Mouse (Mus musculus) midbrain, postnatal 0 days (tissue): ENCODE results near the gene Dmxl2. TPM values are rescaled to one million over a fixed set of nuclear protein-coding genes. Genes with fewer than 3 reads are reported as not detected.

Experiments
- ATAC-seq: fragments of 200-750 bp; cut with Nextera tagmentation; 2 replicates; pipeline ENCODE4 v1.8.0; 2017; ENCODE audit warnings: moderate number of reproducible peaks, mild to moderate bottlenecking, moderate TSS enrichment, moderate library complexity; ENCODE audit not compliant: low FRiP score
- DNase-seq: peaks from one replicate; pipeline ENCODE4 v3.0.0-alpha.2; 2015; ENCODE audit warnings: low spot score
- H3K27ac ChIP-seq: fragments of 300-500 bp; sonication (generic); 2 replicates; pipeline ENCODE4 v1.5.1; 2014; ENCODE audit warnings: low read depth, mild to moderate bottlenecking, low read length, mixed read lengths
- H3K27me3 ChIP-seq: fragments of 300-500 bp; sonication (generic); 2 replicates; pipeline ENCODE4 v1.6.1; 2014; ENCODE audit warnings: low read length, control low read depth, mixed read lengths; ENCODE audit not compliant: insufficient read depth
- H3K36me3 ChIP-seq: fragments of 300-500 bp; sonication (generic); 2 replicates; pipeline ENCODE4 v1.6.1; 2014; ENCODE audit warnings: low read length, control low read depth, mixed read lengths; ENCODE audit not compliant: insufficient read depth
- H3K4me1 ChIP-seq: fragments of 300-500 bp; sonication (generic); 2 replicates; pipeline ENCODE4 v1.6.1; 2014; ENCODE audit warnings: mild to moderate bottlenecking, control low read depth, antibody characterized with exemption, low read length, mixed read lengths; ENCODE audit not compliant: insufficient read depth
- H3K4me2 ChIP-seq: fragments of 300-500 bp; sonication (generic); 2 replicates; pipeline ENCODE4 v1.6.1; 2014; ENCODE audit warnings: low read depth, mild to moderate bottlenecking, low read length, mixed read lengths; ENCODE audit not compliant: poor library complexity, severe bottlenecking
- H3K4me3 ChIP-seq: fragments of 300-500 bp; sonication (generic); 2 replicates; pipeline ENCODE4 v1.5.1; 2014; ENCODE audit warnings: low read depth, mild to moderate bottlenecking, low read length, moderate library complexity
- H3K9ac ChIP-seq: fragments of 300-500 bp; sonication (generic); replicated peaks from 2 replicates; pipeline ENCODE4 v1.6.1; 2014; ENCODE audit warnings: mild to moderate bottlenecking, low read length, moderate library complexity, mixed read lengths; ENCODE audit not compliant: poor library complexity, severe bottlenecking
- H3K9me3 ChIP-seq: fragments of 300-500 bp; sonication (generic); 2 replicates; pipeline ENCODE4 v1.6.1; 2016; ENCODE audit warnings: low read length, control low read depth
- CTCF ChIP-seq: IDR thresholded peaks from 2 replicates; pipeline ENCODE4 v1.5.1; 2016; ENCODE audit warnings: antibody characterized with exemption, mild to moderate bottlenecking
- WGBS: fragments of 180-500 bp; shearing (Covaris S2); extraction: QIAGEN DNeasy Blood & Tissue Kit; methylation state at CpG from one replicate; pipeline ENCODE4 v1.1.7; 2014; 5-methylcytosine and 5-hydroxymethylcytosine counted together
- polyA plus RNA-seq: library from polyadenylated mRNA; unstranded; fragments of >200 nt; fragmentation: Nextera tagmentation; extraction: Ambion mirVana; gene quantifications from 2 replicates; pipeline ENCODE4 v1.2.1, GENCODE M21; 2015
- total RNA-seq: library from RNA; depleted of rRNA; stranded (reverse); fragments of >200 nt; gene quantifications from 2 replicates; pipeline ENCODE4 v1.2.3, GENCODE M21; 2014

Dmxl2 gene
- total and polyA plus RNA-seq, 2 experiments from 2014 or later, result 44.7 to 132 TPM

DNA sequence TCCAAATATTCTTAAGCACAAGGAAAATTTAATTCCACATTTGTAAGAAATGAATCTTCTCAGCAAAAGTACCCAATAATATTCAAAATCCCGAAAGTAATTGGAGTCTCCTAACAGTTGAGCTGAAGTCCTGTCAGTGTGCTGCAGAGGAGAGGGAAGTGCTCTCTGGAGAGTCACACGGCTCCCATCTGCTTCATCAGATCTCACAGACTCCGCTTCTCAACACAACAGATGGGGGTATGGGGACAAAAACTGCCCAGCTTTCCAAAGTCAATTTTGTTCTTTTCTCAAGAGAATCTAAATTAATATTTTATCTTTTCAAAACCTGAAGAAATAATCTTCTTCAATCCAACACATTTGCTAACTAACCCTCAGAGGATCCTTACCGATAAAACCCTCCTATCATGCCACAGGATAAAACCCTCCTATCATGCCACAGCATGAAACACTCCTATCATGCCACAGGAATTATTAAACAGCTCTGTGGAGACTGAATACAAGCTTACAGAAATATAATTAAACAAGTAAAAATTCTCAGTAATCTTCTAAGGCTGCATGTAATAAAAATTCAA, 37.9 kb downstream of the Dmxl2 start:
- Histone ChIP-seq H3K9me3 (no peaks in the 10 kb centered on the region), H3K4me1 (no peaks in the 10 kb centered on the region), H3K4me2 (no peak overlapping the region), H3K4me3 (no peak overlapping the region), H3K27ac (no peak overlapping the region), H3K27me3 (no peaks in the 10 kb centered on the region), H3K9ac (no peak overlapping the region), H3K36me3 (peaks cover 18% of the 10 kb centered on the region)
- no peak for ATAC-seq
- peak; percentile 32 for DNase-seq
- no peak for TF ChIP-seq CTCF
- 50% methylated on average over 4 of the region's 4 CpGs for WGBS

DNA sequence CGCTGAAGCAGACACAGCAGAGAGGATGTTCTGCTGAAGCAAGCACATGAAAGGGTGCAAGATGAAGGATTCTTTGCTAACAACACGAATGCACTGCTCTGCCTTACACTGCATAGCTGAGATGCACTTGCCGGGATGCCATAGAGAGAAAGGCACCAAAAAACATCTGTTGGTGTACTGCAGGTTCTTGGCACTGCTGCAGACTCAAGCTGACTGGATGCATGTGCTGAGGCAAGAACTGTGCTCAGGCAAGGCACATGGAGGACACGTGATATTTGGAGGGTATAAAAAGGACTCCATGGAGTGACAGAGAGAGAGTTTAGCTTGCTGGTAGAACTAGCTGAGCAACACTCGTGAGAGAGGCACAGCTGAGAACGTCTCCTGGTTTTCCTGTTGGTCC, 62.4 kb downstream of the Dmxl2 start:
- H3K4me1 ChIP-seq, result no peaks in the 10 kb centered on the region
- DNase-seq, result no peak
- TF ChIP-seq CTCF, result no peak
- H3K9me3 ChIP-seq, result no peaks in the 10 kb centered on the region
- no peaks in the 10 kb centered on the region for H3K27me3 ChIP-seq
- no peak overlapping the region for H3K4me2 ChIP-seq
- WGBS, result 88% methylated on average over 6 of the region's 6 CpGs
- H3K9ac ChIP-seq, result no peak overlapping the region
- no peak for ATAC-seq
- no peak overlapping the region for H3K27ac ChIP-seq
- no peak overlapping the region for H3K4me3 ChIP-seq
- H3K36me3 ChIP-seq, result 0 out of 2 replicates have a peak, but pooled peaks cover under 1% of the 10 kb centered on the region

DNA sequence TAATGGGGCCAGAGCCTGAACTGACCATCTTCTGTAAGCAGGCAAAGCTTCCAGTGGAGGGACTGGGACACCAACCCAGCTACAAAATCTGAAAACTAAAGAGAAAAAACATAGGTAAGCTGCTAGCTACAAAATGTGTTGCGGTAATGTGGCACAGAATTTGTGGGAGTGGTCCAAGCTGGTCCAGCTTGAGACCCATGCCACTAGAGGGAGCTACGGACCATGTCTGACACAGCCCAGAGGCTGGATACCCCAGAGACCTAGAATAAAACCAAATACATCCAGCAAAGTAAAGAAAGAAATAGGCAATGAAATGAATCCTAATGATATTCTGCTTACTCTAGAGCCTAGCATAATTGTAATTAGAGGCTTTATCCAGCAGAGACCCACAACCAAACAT, 63.2 kb downstream of the Dmxl2 start:
- Histone ChIP-seq H3K36me3 (no peaks in the 10 kb centered on the region), H3K9ac (no peak overlapping the region), H3K4me3 (no peak overlapping the region), H3K27me3 (no peaks in the 10 kb centered on the region), H3K4me1 (no peaks in the 10 kb centered on the region), H3K4me2 (no peak overlapping the region), H3K9me3 (no peaks in the 10 kb centered on the region), H3K27ac (no peak overlapping the region)
- DNase-seq, result peak; percentile 70
- WGBS, result 29% methylated on average over 2 of the region's 2 CpGs
- no peak for ATAC-seq
- TF ChIP-seq CTCF, result peak; percentile 70

DNA sequence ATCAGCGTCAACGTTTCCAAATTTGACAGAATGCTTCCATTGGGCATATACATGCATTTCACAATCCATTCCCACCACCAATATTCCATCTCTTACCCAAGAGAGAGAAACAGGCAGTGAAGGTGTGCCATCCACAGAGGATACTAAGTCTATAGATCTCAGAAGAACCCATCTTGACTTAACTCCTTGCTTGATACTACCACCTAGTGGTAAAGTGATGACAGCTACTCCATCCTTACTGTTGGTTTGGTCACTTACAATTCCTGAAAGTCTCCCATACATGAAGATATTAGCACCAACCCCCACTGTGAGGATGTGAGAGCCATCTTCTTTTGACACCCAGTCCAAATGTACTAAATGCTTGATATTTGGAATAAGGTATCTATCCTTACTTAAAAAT, 85.2 kb downstream of the Dmxl2 start:
- Histone ChIP-seq H3K4me3 (no peak overlapping the region), H3K9ac (no peak overlapping the region), H3K36me3 (peaks cover 15% of the 10 kb centered on the region), H3K27me3 (no peaks in the 10 kb centered on the region), H3K27ac (no peak overlapping the region), H3K4me1 (no peaks in the 10 kb centered on the region), H3K4me2 (no peak overlapping the region), H3K9me3 (no peaks in the 10 kb centered on the region)
- no peak for ATAC-seq
- peak; percentile 58 for TF ChIP-seq CTCF
- peak; percentile 3 for DNase-seq
- WGBS, result 94% methylated on average over 2 of the region's 2 CpGs

DNA sequence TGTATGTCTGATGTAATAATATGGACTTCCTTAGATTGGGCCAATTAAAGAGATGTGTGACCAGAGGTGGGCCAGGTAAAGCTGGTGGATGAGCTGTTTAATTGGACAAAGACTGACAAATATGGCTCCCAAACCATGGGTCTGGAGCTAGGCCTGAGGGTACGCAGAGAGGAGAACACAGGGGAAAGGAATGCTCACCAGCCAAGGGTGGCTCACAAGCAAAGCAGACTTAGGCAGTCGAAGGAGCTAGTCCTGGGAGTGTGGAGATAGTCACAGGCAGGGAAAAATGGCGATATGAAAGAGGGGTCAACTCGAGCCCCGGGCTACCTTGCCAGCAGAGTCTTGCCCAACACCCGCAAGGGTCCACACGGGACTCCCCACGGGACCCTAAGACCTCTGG, 144.7 kb downstream of the Dmxl2 start:
- TF ChIP-seq CTCF, result no peak
- DNase-seq (no peak), ATAC-seq (no peak)
- Histone ChIP-seq H3K4me2 (no peak overlapping the region), H3K9me3 (no peaks in the 10 kb centered on the region), H3K4me3 (no peak overlapping the region), H3K4me1 (no peaks in the 10 kb centered on the region), H3K27me3 (no peaks in the 10 kb centered on the region), H3K36me3 (no peaks in the 10 kb centered on the region), H3K27ac (no peak overlapping the region), H3K9ac (no peak overlapping the region)
- WGBS, result 96% methylated on average over 7 of the region's 8 CpGs

DNA sequence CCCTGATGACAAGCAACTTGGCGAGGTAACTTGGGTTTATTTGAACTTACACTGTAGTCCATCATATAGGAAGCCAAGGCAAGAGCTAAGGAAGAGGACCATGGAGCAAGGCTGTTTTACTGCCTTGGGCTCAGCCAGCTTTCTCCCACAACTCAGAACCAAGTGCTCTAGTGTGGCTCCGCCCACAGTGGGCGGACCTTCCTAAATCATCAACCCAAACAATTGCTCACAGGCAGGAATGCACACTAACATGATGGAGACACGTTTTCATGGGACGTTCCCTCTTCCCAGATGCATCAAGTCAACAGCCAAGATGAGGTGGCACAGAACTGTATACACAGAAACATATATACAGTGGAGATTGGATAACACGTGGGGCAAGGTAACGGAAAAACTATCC, 159.4 kb downstream of the Dmxl2 start:
- Histone ChIP-seq H3K27me3 (no peaks in the 10 kb centered on the region), H3K4me3 (no peak overlapping the region), H3K27ac (no peak overlapping the region), H3K36me3 (no peaks in the 10 kb centered on the region), H3K9me3 (no peaks in the 10 kb centered on the region), H3K9ac (no peak overlapping the region), H3K4me2 (no peak overlapping the region), H3K4me1 (no peaks in the 10 kb centered on the region)
- TF ChIP-seq CTCF, result no peak
- DNase-seq, result no peak
- ATAC-seq, result no peak
- WGBS, result 76% methylated on average over 7 of the region's 7 CpGs
